Mouse (Mus musculus) brain, embryonic 18.5 days (tissue): ENCODE data around the gene Pimreg.

Experiments
- DNase-seq: peaks from one replicate; pipeline ENCODE4 v3.0.0-alpha.2; 2012; ENCODE audit warnings: low read depth, low spot score

The Pimreg gene

DNA sequence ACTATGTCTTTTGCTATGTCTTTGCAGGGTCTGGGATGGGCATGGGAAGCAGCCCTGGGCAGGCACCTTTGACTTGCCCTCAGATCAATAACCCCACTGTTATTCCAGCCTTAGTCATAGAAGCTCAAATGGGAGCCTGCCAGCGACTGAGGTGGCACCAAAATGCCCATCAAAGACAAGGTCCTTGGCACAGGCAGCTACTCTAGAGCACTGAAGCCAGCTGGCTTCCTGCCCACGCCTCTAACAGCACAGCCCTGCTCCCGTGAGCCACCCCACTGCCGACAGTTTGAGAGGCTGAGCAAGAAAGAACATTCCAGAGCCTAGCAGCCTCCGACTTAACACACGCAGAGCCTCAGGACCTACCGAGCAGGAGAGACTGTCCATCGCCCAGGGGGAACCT lies 23.3 kb downstream of the Pimreg start:
- no peak for DNase-seq

DNA sequence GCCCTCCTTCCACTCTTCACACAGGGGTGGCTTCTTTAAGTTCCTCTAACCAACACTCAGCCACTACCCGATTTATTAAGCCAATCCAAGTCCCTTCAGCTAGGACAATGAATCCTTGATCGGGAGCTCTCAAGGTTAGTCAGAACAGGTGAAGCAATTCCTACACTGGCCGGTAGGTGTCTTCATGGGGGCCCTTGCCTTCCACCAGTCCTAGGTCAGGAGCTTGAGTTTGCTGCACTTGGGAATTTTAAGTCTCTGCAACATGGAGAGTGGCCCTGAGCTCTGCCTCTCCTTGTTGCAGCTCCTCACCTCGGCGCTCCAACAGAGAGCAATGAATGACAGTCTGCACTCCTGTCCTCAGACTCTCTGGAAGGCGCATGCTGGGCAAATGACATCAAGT lies 24.5 kb downstream of the Pimreg start:
- no peak for DNase-seq

GRCm38 (mm10) chr11:72067326-72067725 lies 25.5 kb downstream of the Pimreg start:
- no peak for DNase-seq

- DNase-seq, result peak; percentile 61
Observed at GRCm38 (mm10) chr11:72068026-72068425, 26.2 kb downstream of the Pimreg start.

DNA sequence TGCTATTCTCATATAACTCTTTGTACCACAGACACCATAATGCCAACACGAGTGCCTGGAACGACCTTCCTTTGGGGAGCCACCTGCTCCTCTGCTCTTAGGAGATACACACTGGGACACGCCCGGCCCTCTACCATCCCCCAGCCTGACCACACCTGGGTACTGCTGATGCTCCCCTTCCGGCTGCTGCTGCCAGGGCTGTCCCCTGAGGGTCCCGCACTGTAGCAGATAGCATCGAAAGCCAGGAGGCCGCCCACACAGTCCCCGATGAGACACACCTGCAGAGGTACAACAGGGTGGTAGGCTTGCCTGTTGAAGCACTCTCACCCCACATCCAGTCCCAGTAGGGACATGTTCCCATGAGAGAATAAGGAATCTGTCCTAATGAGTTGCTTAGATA lies 28.9 kb downstream of the Pimreg start:
- no peak for DNase-seq

GRCm38 (mm10) chr11:72072331-72072905 lies 30.6 kb downstream of the Pimreg start:
- no peak for DNase-seq

DNA sequence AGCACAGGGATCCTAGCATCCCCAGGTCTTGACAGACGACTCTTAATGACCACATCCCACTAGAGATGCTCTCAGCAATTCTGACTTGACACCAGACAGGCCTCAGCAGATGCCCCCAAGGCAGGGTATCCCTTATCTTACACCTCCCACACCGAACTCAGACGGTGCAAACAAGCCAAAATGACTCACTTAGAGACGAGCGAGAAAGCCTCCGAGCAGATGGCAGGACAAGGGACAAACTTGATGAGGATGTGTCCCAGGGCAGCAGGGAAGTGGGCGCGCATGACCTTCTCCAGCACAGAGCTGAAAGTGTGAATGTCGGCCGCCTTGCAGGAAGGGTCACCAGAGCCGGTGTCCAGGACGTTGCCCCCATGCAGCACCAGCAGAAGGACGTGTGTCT lies 32.4 kb downstream of the Pimreg start:
- DNase-seq, result no peak

DNA sequence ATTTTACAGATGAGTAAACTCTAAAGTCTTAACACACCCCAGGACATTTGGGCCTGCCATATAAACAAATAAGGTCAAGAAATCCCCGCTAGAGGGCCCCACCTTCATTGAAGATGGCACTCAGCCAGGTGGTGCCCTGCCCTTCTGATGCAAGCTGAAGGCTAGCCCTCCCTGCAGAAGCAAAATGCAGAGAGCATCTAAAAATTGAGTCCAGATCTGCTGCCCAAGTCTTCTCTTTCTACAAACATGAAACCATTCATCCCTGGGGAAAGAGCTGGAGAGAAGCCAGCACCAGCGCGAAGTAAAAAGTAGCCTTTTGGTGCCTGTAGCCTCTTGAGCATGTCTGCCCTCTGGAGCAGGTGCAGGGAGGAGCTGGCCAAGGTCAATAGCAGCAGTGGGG lies 36.2 kb downstream of the Pimreg start:
- no peak for DNase-seq

GRCm38 (mm10) chr11:72078647-72079046 lies 36.8 kb downstream of the Pimreg start:
- DNase-seq, result no peak

GRCm38 (mm10) chr11:72080461-72080860 lies 38.6 kb downstream of the Pimreg start:
- DNase-seq, result no peak

DNA sequence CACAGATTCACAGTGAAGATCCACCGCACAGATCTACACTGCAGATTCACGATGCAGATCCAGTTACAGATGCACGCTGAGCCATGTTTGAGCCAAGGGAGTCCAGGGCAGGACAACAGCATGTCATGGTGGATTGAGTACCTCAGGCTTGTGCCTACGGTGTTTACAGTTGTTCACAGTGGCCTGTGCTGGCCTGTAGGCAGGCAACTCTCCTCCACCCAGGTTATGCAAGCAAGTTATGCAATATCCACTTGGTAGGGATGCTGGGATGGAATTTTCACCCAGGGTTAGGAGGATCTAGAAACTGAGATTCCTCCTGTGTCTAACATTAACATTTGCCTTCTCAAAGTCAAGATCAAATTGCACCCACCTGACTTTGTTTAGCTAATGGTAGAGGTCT lies 40.8 kb downstream of the Pimreg start:
- DNase-seq, result no peak

DNA sequence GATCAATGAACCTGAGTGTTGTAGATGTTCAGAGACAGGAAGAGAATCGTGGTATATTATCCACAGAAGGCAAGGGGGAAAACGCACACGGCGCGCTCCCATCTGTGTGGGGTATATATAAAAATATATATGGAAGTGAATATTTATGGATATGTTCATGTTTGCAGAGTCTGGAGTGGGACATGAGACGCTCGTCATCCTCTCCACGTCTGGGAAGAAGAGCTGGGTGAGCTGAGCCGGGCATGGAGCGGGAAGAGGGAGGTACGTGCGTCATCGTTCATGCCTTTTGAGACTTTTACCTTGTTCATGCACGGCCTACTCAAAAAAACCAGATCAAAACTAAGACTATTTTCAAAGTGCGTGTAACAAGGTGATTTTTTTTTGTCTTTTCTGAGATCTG lies 42.5 kb downstream of the Pimreg start:
- no peak for DNase-seq

DNA sequence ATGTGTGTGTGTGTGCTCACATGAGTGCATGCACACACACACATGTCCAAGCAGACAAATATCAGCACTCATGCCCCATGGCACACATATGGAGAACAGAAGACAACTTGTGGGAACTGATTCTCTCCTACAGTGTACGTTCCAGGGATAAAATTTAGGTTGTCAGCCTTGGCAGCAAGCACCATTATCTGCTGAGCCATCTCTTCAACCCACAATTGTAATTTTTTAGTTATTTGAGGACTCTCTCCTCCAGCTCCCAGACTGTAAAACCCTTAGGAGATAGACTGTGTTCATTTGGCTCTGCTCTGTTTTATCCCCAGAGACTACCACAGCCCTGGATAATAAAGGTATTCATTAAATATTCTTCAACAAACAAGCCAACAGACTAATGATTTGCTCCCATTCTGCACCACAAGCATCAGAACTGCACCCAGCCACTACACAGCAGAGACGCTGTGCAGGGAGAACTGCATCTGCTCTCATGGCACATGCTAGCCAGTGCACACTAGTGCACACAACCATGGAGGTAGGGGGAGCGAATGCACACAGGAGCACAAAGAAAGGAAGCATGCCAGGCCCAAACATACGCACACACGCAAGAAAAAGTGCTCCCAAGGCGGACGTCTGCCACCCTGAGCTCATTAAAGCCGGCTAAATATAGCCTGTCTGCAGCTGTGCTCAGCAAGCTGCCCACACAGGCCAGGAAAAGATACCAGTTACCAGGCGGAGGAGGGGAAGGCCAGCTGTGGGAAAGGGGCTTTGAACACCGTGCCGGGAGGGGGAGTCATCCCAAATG lies 44.6 kb downstream of the Pimreg start:
- DNase-seq, result peak; percentile 57

- no peak for DNase-seq
Observed at GRCm38 (mm10) chr11:72092390-72092789, 50.6 kb downstream of the Pimreg start.

- DNase-seq, result no peak
Observed at GRCm38 (mm10) chr11:72094442-72094841, 52.6 kb downstream of the Pimreg start.

- DNase-seq, result no peak
Observed at GRCm38 (mm10) chr11:72095994-72096393, 54.2 kb downstream of the Pimreg start.
